Mouse (Mus musculus) midbrain, embryonic 16.5 days (tissue): ENCODE measurements around the gene Cars2. TPM values are rescaled to one million over a fixed set of nuclear protein-coding genes. Genes with fewer than 3 reads are reported as not detected.
A peak's percentile ranks its signal among the peaks of the same experiment; 100 is the strongest.

Source experiments
- ATAC-seq: fragments of 200-750 bp; cut with Nextera tagmentation; 2 replicates; pipeline ENCODE4 v1.8.0; 2017; ENCODE audit warnings: moderate TSS enrichment
- H3K27ac ChIP-seq: fragments of 300-500 bp; sonication (generic); 2 replicates; pipeline ENCODE4 v1.5.1; 2014; ENCODE audit warnings: mild to moderate bottlenecking, low read length, mixed read lengths
- H3K27me3 ChIP-seq: fragments of 300-500 bp; sonication (generic); 2 replicates; pipeline ENCODE4 v1.6.1; 2014; ENCODE audit warnings: low read depth, low read length, mixed read lengths; ENCODE audit not compliant: control insufficient read depth, insufficient read depth
- H3K36me3 ChIP-seq: fragments of 300-500 bp; sonication (generic); 2 replicates; pipeline ENCODE4 v1.6.1; 2014; ENCODE audit warnings: mild to moderate bottlenecking, low read length, moderate library complexity, mixed read lengths; ENCODE audit not compliant: control insufficient read depth, insufficient read depth
- H3K4me1 ChIP-seq: fragments of 300-500 bp; sonication (generic); 2 replicates; pipeline ENCODE4 v1.6.1; 2014; ENCODE audit warnings: mild to moderate bottlenecking, low read length, mixed read lengths; ENCODE audit not compliant: control insufficient read depth, insufficient read depth
- H3K4me2 ChIP-seq: fragments of 300-500 bp; sonication (generic); 2 replicates; pipeline ENCODE4 v1.6.1; 2014; ENCODE audit warnings: mild to moderate bottlenecking, low read length, mixed read lengths
- H3K4me3 ChIP-seq: fragments of 300-500 bp; sonication (generic); 2 replicates; pipeline ENCODE4 v1.5.1; 2014; ENCODE audit warnings: low read depth, mild to moderate bottlenecking, low read length, moderate library complexity, mixed read lengths
- H3K9ac ChIP-seq: fragments of 300-500 bp; sonication (generic); 2 replicates; pipeline ENCODE4 v1.6.1; 2014; ENCODE audit warnings: low read depth, low read length, mixed read lengths
- H3K9me3 ChIP-seq: fragments of 300-500 bp; sonication (generic); replicated peaks from 2 replicates; pipeline ENCODE4 v1.6.1; 2014; ENCODE audit warnings: mild to moderate bottlenecking, low read length, mixed read lengths; ENCODE audit not compliant: control insufficient read depth, poor library complexity, severe bottlenecking
- WGBS: fragments of 180-500 bp; shearing (Covaris S2); extraction: QIAGEN DNeasy Blood & Tissue Kit; methylation state at CpG from one replicate; pipeline ENCODE4 v1.1.7; 2014; 5-methylcytosine and 5-hydroxymethylcytosine counted together
- polyA plus RNA-seq: library from polyadenylated mRNA; unstranded; fragments of >200 nt; fragmentation: Nextera tagmentation; extraction: Ambion mirVana; gene quantifications from 2 replicates; pipeline ENCODE4 v1.2.1, GENCODE M21; 2015

The Cars2 gene
- polyA plus RNA-seq, 1 experiment from 2014 or later, result 21.8 TPM

- Histone ChIP-seq H3K4me1 (no peaks in the 10 kb centered on the region), H3K4me2 (no peak overlapping the region), H3K36me3 (no peaks in the 10 kb centered on the region), H3K9ac (no peak overlapping the region), H3K27ac (no peak overlapping the region), H3K9me3 (no peaks in the 10 kb centered on the region), H3K27me3 (peaks cover 8% of the 10 kb centered on the region), H3K4me3 (no peak overlapping the region)
- no peak for ATAC-seq
- WGBS, result 24% methylated on average over 7 of the region's 7 CpGs
These were observed 64.4 kb downstream of the Cars2 start for GRCm38 (mm10) chr8:11486142-11486541.

GRCm38 (mm10) chr8:11482537-11482936 lies 68.0 kb downstream of the Cars2 start:
- peaks cover 32% of the 10 kb centered on the region for H3K27me3 ChIP-seq

GRCm38 (mm10) chr8:11481876-11482275 lies 68.7 kb downstream of the Cars2 start:
- no peak overlapping the region for H3K4me3 ChIP-seq
- H3K36me3 ChIP-seq, result no peaks in the 10 kb centered on the region
- H3K27ac ChIP-seq, result no peak overlapping the region
- WGBS, result 59% methylated on average over 3 of the region's 3 CpGs
- ATAC-seq, result no peak
- no peak overlapping the region for H3K4me2 ChIP-seq
- H3K27me3 ChIP-seq, result peaks cover 35% of the 10 kb centered on the region
- H3K9ac ChIP-seq, result no peak overlapping the region
- H3K9me3 ChIP-seq, result no peaks in the 10 kb centered on the region
- H3K4me1 ChIP-seq, result peaks cover 12% of the 10 kb centered on the region

More at GRCm38 (mm10) chr8:11482537-11482936, 68.0 kb downstream of the Cars2 start:
- WGBS, result 77% methylated on average over 3 of the region's 3 CpGs
- H3K9ac ChIP-seq, result no peak overlapping the region
- no peak overlapping the region for H3K27ac ChIP-seq
- no peak overlapping the region for H3K4me3 ChIP-seq
- H3K9me3 ChIP-seq, result no peaks in the 10 kb centered on the region
- no peaks in the 10 kb centered on the region for H3K36me3 ChIP-seq
- ATAC-seq, result no peak
- H3K4me2 ChIP-seq, result no peak overlapping the region
- H3K4me1 ChIP-seq, result peaks cover 12% of the 10 kb centered on the region

GRCm38 (mm10) chr8:11479591-11479990 lies 71.0 kb downstream of the Cars2 start:
- ATAC-seq, result no peak
- WGBS, result 5% methylated on average over 14 of the region's 14 CpGs
- peaks cover 17% of the 10 kb centered on the region for H3K4me1 ChIP-seq
- no peaks in the 10 kb centered on the region for H3K36me3 ChIP-seq
- H3K4me2 ChIP-seq, result no peak overlapping the region
- H3K4me3 ChIP-seq, result no peak overlapping the region
- H3K9me3 ChIP-seq, result no peaks in the 10 kb centered on the region
- no peak overlapping the region for H3K9ac ChIP-seq
- no peak overlapping the region for H3K27ac ChIP-seq
- peaks cover 53% of the 10 kb centered on the region for H3K27me3 ChIP-seq

- Histone ChIP-seq H3K27me3 (peaks cover 59% of the 10 kb centered on the region), H3K36me3 (no peaks in the 10 kb centered on the region), H3K9ac (no peak overlapping the region), H3K4me2 (peak overlapping the region; percentile 99), H3K4me1 (peaks cover 17% of the 10 kb centered on the region), H3K27ac (no peak overlapping the region), H3K9me3 (no peaks in the 10 kb centered on the region), H3K4me3 (peak overlapping the region; percentile 47)
- 0 out of 2 replicates have a peak, but pooled peaks have one; percentile 21 for ATAC-seq
- 3% methylated on average over 23 of the region's 23 CpGs for WGBS
These were observed 71.6 kb downstream of the Cars2 start for GRCm38 (mm10) chr8:11478807-11479527.

- Histone ChIP-seq H3K27ac (no peak within 1 kb of the TSS), H3K4me3 (peak within 1 kb of the TSS; percentile 47), H3K27me3 (peaks cover 63% of the 10 kb centered on the region), H3K36me3 (no peaks in the 10 kb centered on the region), H3K9ac (peak within 1 kb of the TSS; percentile 52), H3K4me2 (peak within 1 kb of the TSS; percentile 99), H3K9me3 (no peaks in the 10 kb centered on the region), H3K4me1 (peaks cover 17% of the 10 kb centered on the region)
- under 1% methylated on average over 69 of the region's 69 CpGs for WGBS
- ATAC-seq, result peak; percentile 58; the same call in 1 of the 2 replicates
These were observed 72.5 kb downstream of the Cars2 start, which contains the start of gene Rab20 for GRCm38 (mm10) chr8:11477811-11478761. Gene Rab20 (minus strand): TSS chr8:11478710.

GRCm38 (mm10) chr8:11477178-11477553 lies 73.4 kb downstream of the Cars2 start:
- no peak overlapping the region for H3K27ac ChIP-seq
- ATAC-seq, result no peak
- H3K9ac ChIP-seq, result no peak overlapping the region; the same call in 1 of the 2 replicates
- H3K4me1 ChIP-seq, result peaks cover 17% of the 10 kb centered on the region
- 2% methylated on average over 9 of the region's 9 CpGs for WGBS
- H3K36me3 ChIP-seq, result no peaks in the 10 kb centered on the region
- H3K4me3 ChIP-seq, result peak overlapping the region; percentile 4; the same call in 1 of the 2 replicates
- H3K4me2 ChIP-seq, result peak overlapping the region; percentile 23
- H3K9me3 ChIP-seq, result no peaks in the 10 kb centered on the region
- peaks cover 63% of the 10 kb centered on the region for H3K27me3 ChIP-seq

GRCm38 (mm10) chr8:11476338-11477177 lies 74.0 kb downstream of the Cars2 start:
- Histone ChIP-seq H3K4me2 (peak overlapping the region; percentile 23), H3K9ac (peak overlapping the region; percentile 7; the same call in 1 of the 2 replicates), H3K9me3 (no peaks in the 10 kb centered on the region), H3K27me3 (peaks cover 63% of the 10 kb centered on the region), H3K4me3 (peak overlapping the region; percentile 4; the same call in 1 of the 2 replicates), H3K27ac (no peak overlapping the region), H3K36me3 (no peaks in the 10 kb centered on the region), H3K4me1 (peaks cover 17% of the 10 kb centered on the region)
- 9% methylated on average over 24 of the region's 24 CpGs for WGBS
- ATAC-seq, result no peak
